Mouse (Mus musculus): ENCODE measurements around the gene F11r.

- TF ChIP-seq GATA1 (IDR thresholded peaks at IDR 0.05; ENCODE audit: borderline replicate concordance, low read length): no peak
- no peak for TF ChIP-seq FLI1 (IDR thresholded peaks at IDR 0.05; ENCODE audit: low read length)
Observed at GRCm38 (mm10) chr1:171450062-171450461, 12.7 kb downstream of the F11r start.
